Mouse (Mus musculus) adrenal gland, postnatal 36 days (tissue): ENCODE data around the gene Slc2a2. TPM values are rescaled to one million over a fixed set of nuclear protein-coding genes. Genes with fewer than 3 reads are reported as not detected.

Source experiments
- DNase-seq, 2 experiments: peaks; one replicate each; pipeline ENCODE4 v3.0.0; 2021; ENCODE audit warnings: mixed read lengths in 1 of 2
- long read RNA-seq, 2 experiments: library from polyadenylated mRNA; stranded (forward); transcript quantifications; one replicate each; pipeline ENCODE4 v2.0.0; 2021; ENCODE audit warnings: borderline sequencing depth in 2 of 2
- total RNA-seq, 2 experiments: library from RNA; stranded (reverse); gene quantifications; 2 replicates each; pipeline ENCODE4 v1.2.3; 2021

The Slc2a2 gene
- not detected for total RNA-seq
- long read RNA-seq, experiment 1: 0 reads
- long read RNA-seq, experiment 2: 0 reads

- no peak for DNase-seq
These were observed at the start of gene Slc2a2 for GRCm38 (mm10) chr3:28697797-28698196. Gene Slc2a2 (plus strand): TSS chr3:28697903.

GRCm38 (mm10) chr3:28652574-28652973, 45.1 kb upstream of the Slc2a2 start:
- DNase-seq: no peak

GRCm38 (mm10) chr3:28653043-28653442, 44.7 kb upstream of the Slc2a2 start:
- no peak for DNase-seq

GRCm38 (mm10) chr3:28654740-28655139, 43.0 kb upstream of the Slc2a2 start:
- no peak for DNase-seq

- no peak for DNase-seq
These were observed 39.4 kb upstream of the Slc2a2 start for GRCm38 (mm10) chr3:28658349-28658748.

GRCm38 (mm10) chr3:28680851-28681250, 16.9 kb upstream of the Slc2a2 start:
- no peak for DNase-seq

- no peak for DNase-seq
These were observed 15.8 kb upstream of the Slc2a2 start for GRCm38 (mm10) chr3:28681866-28682265.

- DNase-seq: no peak
These were observed 15.3 kb upstream of the Slc2a2 start for GRCm38 (mm10) chr3:28682411-28682810.

GRCm38 (mm10) chr3:28685510-28685909, 12.2 kb upstream of the Slc2a2 start:
- no peak for DNase-seq

- no peak for DNase-seq
These were observed 2.9 kb upstream of the Slc2a2 start for GRCm38 (mm10) chr3:28694811-28695210.

GRCm38 (mm10) chr3:28695608-28696007, 2.1 kb upstream of the Slc2a2 start:
- no peak for DNase-seq

- no peak for DNase-seq
These were observed 1.5 kb upstream of the Slc2a2 start for GRCm38 (mm10) chr3:28696162-28696561.

- no peak for DNase-seq
These were observed 1.9 kb downstream of the Slc2a2 start for GRCm38 (mm10) chr3:28699601-28700000.

GRCm38 (mm10) chr3:28705522-28706137, 7.9 kb downstream of the Slc2a2 start:
- no peak for DNase-seq

- DNase-seq: no peak
These were observed 9.0 kb downstream of the Slc2a2 start for GRCm38 (mm10) chr3:28706736-28707135.

GRCm38 (mm10) chr3:28709740-28710139, 12.0 kb downstream of the Slc2a2 start:
- DNase-seq: no peak

GRCm38 (mm10) chr3:28713913-28714698, 16.4 kb downstream of the Slc2a2 start:
- DNase-seq: no peak

- DNase-seq: no peak
These were observed 20.8 kb downstream of the Slc2a2 start for GRCm38 (mm10) chr3:28718521-28718920.

- no peak for DNase-seq
These were observed 23.5 kb downstream of the Slc2a2 start for GRCm38 (mm10) chr3:28721218-28721617.

GRCm38 (mm10) chr3:28721838-28722237, 24.1 kb downstream of the Slc2a2 start:
- peak; percentile 19 to 48 for DNase-seq

- DNase-seq: no peak
These were observed 24.8 kb downstream of the Slc2a2 start for GRCm38 (mm10) chr3:28722531-28722930.

- no peak for DNase-seq
These were observed 25.8 kb downstream of the Slc2a2 start for GRCm38 (mm10) chr3:28723534-28723933.

GRCm38 (mm10) chr3:28725203-28725602, 27.5 kb downstream of the Slc2a2 start:
- DNase-seq: no peak

- no peak for DNase-seq
These were observed 28.7 kb downstream of the Slc2a2 start for GRCm38 (mm10) chr3:28726356-28726755.
